Mouse (Mus musculus): ENCODE results near the gene Gm36028.

Gene Gm36028

GRCm38 (mm10) chr16:37808866-37809622, 51.9 kb downstream of the Gm36028 start:
- DNase-seq (ENCODE audit: low spot score): no peak

- no peak for DNase-seq (ENCODE audit: low spot score)
Measured at GRCm38 (mm10) chr16:37807269-37807668, 53.7 kb downstream of the Gm36028 start.

- no peak for DNase-seq (ENCODE audit: low spot score)
Measured at GRCm38 (mm10) chr16:37805746-37806495, 55.0 kb downstream of the Gm36028 start.

- DNase-seq (ENCODE audit: low spot score): no peak
Measured at GRCm38 (mm10) chr16:37803387-37803950, 57.5 kb downstream of the Gm36028 start.

GRCm38 (mm10) chr16:37802686-37803295, 58.2 kb downstream of the Gm36028 start:
- DNase-seq (ENCODE audit: low spot score): no peak

- DNase-seq (ENCODE audit: low spot score): no peak
Measured at GRCm38 (mm10) chr16:37801097-37801496, 59.8 kb downstream of the Gm36028 start.

All from urinary bladder, postnatal 14 days (tissue).